Mouse (Mus musculus) stomach, postnatal 0 days (tissue): Measurements from ENCODE around the gene Adk.

Source experiments
- CTCF ChIP-seq: IDR thresholded peaks from 2 replicates; pipeline ENCODE4 v1.5.1; 2016; ENCODE audit warnings: antibody characterized with exemption, low read depth, mild to moderate bottlenecking, moderate library complexity
- EP300 ChIP-seq: optimal IDR thresholded peaks from 2 replicates; pipeline ENCODE3; 2016; ENCODE audit warnings: antibody characterized with exemption

DNA sequence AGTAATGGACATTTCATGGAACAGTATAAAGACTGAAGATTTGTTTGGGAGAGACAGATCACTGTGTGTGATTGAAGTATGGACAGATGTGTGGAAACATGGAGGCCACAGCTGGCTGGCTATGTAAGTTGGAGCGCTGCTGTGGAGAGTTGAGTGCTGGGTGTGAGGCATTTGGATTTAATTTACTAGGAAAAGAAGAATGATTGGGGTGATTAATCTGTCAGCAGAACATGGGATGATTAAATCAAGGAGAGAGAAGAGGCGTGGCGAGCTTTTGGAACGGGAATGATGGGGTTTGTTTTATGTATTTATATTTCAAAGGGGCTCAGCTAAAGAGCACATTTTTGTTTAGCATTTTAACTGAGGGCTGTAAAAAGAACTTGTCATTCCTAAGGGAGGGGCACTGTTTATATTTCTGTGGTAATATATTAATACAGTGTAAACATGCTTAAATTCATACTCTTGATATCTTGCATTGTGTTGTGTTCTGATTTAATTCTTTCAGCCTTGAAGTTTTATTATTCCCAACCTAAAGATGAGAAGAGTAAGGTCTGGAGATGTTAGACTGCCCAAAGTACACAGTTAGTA is 256.1 kb downstream of the Adk start:
- TF ChIP-seq EP300 (no peak), CTCF (no peak)
